Mouse (Mus musculus): ENCODE measurements at regions not wholly inside any gene's neighbourhood (a gene's known extent, or its start where the extent isn't known, plus 50 kb on each side); places are given as distances from the start of the nearest gene placed in this dataset.

GRCm38 (mm10) chr2:9367801-9368584 lies 513.1 kb upstream of the 4930412O13Rik start:
- no peak overlapping the region for H3K4me3 ChIP-seq (replicated peaks)
- TF ChIP-seq FLI1 (IDR thresholded peaks at IDR 0.05; ENCODE audit: low read length) (no peak), GATA1 (IDR thresholded peaks at IDR 0.05; ENCODE audit: borderline replicate concordance, low read length) (no peak)
- no peaks in the 10 kb centered on the region for H3K27me3 ChIP-seq (replicated peaks)
- no peaks in the 10 kb centered on the region for H3K4me1 ChIP-seq
- H3K36me3 ChIP-seq (replicated peaks; ENCODE audit: low read length) = no peaks in the 10 kb centered on the region
- no peaks in the 10 kb centered on the region for H3K9me3 ChIP-seq

DNA sequence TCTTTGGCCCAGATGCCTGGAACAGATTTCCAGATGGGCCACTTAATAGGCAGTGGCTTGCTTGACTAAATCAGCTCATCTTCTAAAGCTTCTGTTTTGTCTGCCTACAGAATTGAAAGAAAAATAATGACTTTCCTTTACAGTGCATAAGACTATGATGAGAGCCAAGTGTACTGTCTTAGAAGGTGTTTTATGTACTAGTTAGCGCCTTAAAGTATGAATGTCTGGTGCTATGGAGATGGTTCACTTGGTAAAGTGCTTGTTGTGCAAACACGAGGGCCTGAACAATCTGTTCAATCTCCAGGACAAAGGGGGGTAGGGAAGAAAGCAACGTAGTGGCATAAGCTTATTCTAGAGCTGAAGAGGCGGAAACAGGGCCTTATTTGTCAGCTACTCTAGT lies 511.5 kb upstream of the 4930412O13Rik start:
- no peaks in the 10 kb centered on the region for H3K9me3 ChIP-seq
- TF ChIP-seq FLI1 (IDR thresholded peaks at IDR 0.05; ENCODE audit: low read length) = no peak
- TF ChIP-seq GATA1 (IDR thresholded peaks at IDR 0.05; ENCODE audit: borderline replicate concordance, low read length) = no peak

DNA sequence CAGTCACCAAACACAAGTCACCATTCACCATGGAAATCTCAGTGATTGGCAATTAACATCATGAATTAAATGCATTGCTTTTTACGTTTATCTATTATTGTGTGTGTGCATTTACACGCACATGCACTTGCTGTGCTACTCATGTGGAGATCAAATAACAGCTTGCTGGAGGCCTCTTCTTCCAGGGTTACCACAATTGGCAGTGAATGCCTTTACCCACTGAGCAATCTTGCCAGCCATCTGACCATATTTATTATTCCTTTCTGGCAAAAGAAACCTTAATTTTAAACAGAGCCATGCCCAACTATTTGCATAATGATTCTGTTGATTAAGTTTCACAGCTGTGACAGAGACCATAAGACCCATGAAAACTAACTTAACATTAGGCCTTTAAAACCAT lies 494.5 kb upstream of the 4930412O13Rik start:
- Histone ChIP-seq H3K4me3 (replicated peaks) (no peak overlapping the region), H3K4me1 (no peaks in the 10 kb centered on the region), H3K36me3 (replicated peaks; ENCODE audit: low read length) (no peaks in the 10 kb centered on the region), H3K9me3 (no peaks in the 10 kb centered on the region), H3K27me3 (replicated peaks) (no peaks in the 10 kb centered on the region)
- TF ChIP-seq FLI1 (IDR thresholded peaks at IDR 0.05; ENCODE audit: low read length) = no peak
- TF ChIP-seq GATA1 (IDR thresholded peaks at IDR 0.05; ENCODE audit: borderline replicate concordance, low read length) = no peak

More for the DNA sequence above, 511.5 kb upstream of the 4930412O13Rik start:
- H3K27me3 ChIP-seq (replicated peaks) = no peaks in the 10 kb centered on the region
- no peak overlapping the region for H3K4me3 ChIP-seq (replicated peaks)
- no peaks in the 10 kb centered on the region for H3K36me3 ChIP-seq (replicated peaks; ENCODE audit: low read length)
- no peaks in the 10 kb centered on the region for H3K4me1 ChIP-seq

GRCm38 (mm10) chr2:9388058-9388457 lies 493.0 kb upstream of the 4930412O13Rik start:
- H3K4me1 ChIP-seq = no peaks in the 10 kb centered on the region
- H3K9me3 ChIP-seq = no peaks in the 10 kb centered on the region
- H3K27me3 ChIP-seq (replicated peaks) = no peaks in the 10 kb centered on the region
- no peak overlapping the region for H3K4me3 ChIP-seq (replicated peaks)
- H3K36me3 ChIP-seq (replicated peaks; ENCODE audit: low read length) = no peaks in the 10 kb centered on the region
- no peak for TF ChIP-seq GATA1 (IDR thresholded peaks at IDR 0.05; ENCODE audit: borderline replicate concordance, low read length)
- TF ChIP-seq FLI1 (IDR thresholded peaks at IDR 0.05; ENCODE audit: low read length) = no peak

- no peak for TF ChIP-seq FLI1 (IDR thresholded peaks at IDR 0.05; ENCODE audit: low read length)
- no peak for TF ChIP-seq GATA1 (IDR thresholded peaks at IDR 0.05; ENCODE audit: borderline replicate concordance, low read length)
- H3K9me3 ChIP-seq = no peaks in the 10 kb centered on the region
- H3K27me3 ChIP-seq (replicated peaks) = no peaks in the 10 kb centered on the region
- H3K4me1 ChIP-seq = no peaks in the 10 kb centered on the region
- no peaks in the 10 kb centered on the region for H3K36me3 ChIP-seq (replicated peaks; ENCODE audit: low read length)
- H3K4me3 ChIP-seq (replicated peaks) = no peak overlapping the region
Measured at GRCm38 (mm10) chr2:9395379-9395999, 485.6 kb upstream of the 4930412O13Rik start.

- Histone ChIP-seq H3K4me3 (replicated peaks) (no peak overlapping the region), H3K4me1 (no peaks in the 10 kb centered on the region), H3K27me3 (replicated peaks) (no peaks in the 10 kb centered on the region), H3K9me3 (no peaks in the 10 kb centered on the region), H3K36me3 (replicated peaks; ENCODE audit: low read length) (no peaks in the 10 kb centered on the region)
- TF ChIP-seq GATA1 (IDR thresholded peaks at IDR 0.05; ENCODE audit: borderline replicate concordance, low read length) (no peak), FLI1 (IDR thresholded peaks at IDR 0.05; ENCODE audit: low read length) (no peak)
Measured at GRCm38 (mm10) chr2:9401461-9401860, 479.6 kb upstream of the 4930412O13Rik start.

DNA sequence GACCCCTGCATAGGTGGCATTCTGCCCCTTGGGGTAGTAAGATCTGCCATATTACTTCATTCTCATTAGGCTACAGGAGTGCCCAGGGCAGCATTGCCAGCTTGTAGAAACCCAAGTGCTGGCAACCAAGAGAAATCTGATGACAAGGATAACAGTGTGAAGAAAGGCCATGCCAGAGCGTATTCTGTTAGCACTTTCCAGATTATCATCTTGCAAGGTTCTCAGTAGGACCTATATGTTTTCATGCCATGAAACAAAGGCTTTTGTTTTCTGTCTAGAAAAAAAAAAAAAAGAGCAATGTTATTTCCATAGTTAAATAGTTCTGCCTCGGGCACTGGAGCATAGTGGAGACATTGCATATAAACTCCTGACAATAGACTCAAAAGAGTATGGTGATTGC lies 478.8 kb upstream of the 4930412O13Rik start:
- no peak overlapping the region for H3K4me3 ChIP-seq (replicated peaks)
- TF ChIP-seq GATA1 (IDR thresholded peaks at IDR 0.05; ENCODE audit: borderline replicate concordance, low read length) = no peak
- TF ChIP-seq FLI1 (IDR thresholded peaks at IDR 0.05; ENCODE audit: low read length) = no peak
- H3K36me3 ChIP-seq (replicated peaks; ENCODE audit: low read length) = no peaks in the 10 kb centered on the region
- no peaks in the 10 kb centered on the region for H3K9me3 ChIP-seq
- no peaks in the 10 kb centered on the region for H3K4me1 ChIP-seq
- H3K27me3 ChIP-seq (replicated peaks) = no peaks in the 10 kb centered on the region

DNA sequence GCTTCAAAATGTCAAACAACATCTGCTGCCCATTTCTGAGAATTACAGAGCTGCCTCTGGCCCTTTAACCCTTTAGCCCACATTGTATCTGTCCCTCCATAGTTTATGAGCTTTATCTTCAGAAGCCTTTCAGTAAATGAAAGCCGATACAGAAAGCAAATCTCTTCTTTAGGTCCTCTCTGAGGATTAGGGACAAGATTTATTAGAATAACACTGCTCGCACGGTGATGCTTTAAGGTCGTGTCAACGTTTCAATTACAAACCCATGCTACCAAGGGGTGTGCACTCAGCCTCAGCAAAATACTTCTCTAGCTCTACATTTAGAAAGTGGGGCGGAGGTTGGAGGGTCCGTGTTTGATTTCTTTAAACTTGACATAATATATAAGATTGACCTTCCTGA lies 472.0 kb upstream of the 4930412O13Rik start:
- Histone ChIP-seq H3K4me1 (no peaks in the 10 kb centered on the region), H3K9me3 (peaks cover 3% of the 10 kb centered on the region), H3K4me3 (replicated peaks) (no peak overlapping the region), H3K36me3 (replicated peaks; ENCODE audit: low read length) (no peaks in the 10 kb centered on the region), H3K27me3 (replicated peaks) (no peaks in the 10 kb centered on the region)
- no peak for TF ChIP-seq GATA1 (IDR thresholded peaks at IDR 0.05; ENCODE audit: borderline replicate concordance, low read length)
- no peak for TF ChIP-seq FLI1 (IDR thresholded peaks at IDR 0.05; ENCODE audit: low read length)

GRCm38 (mm10) chr2:9422686-9423085 lies 458.4 kb upstream of the 4930412O13Rik start:
- H3K27me3 ChIP-seq (replicated peaks) = no peaks in the 10 kb centered on the region
- TF ChIP-seq FLI1 (IDR thresholded peaks at IDR 0.05; ENCODE audit: low read length) (no peak), GATA1 (IDR thresholded peaks at IDR 0.05; ENCODE audit: borderline replicate concordance, low read length) (no peak)
- no peaks in the 10 kb centered on the region for H3K36me3 ChIP-seq (replicated peaks; ENCODE audit: low read length)
- H3K9me3 ChIP-seq = no peaks in the 10 kb centered on the region
- no peak overlapping the region for H3K4me3 ChIP-seq (replicated peaks)
- no peaks in the 10 kb centered on the region for H3K4me1 ChIP-seq

- Histone ChIP-seq H3K9me3 (no peaks in the 10 kb centered on the region), H3K27me3 (replicated peaks) (no peaks in the 10 kb centered on the region), H3K36me3 (replicated peaks; ENCODE audit: low read length) (no peaks in the 10 kb centered on the region), H3K4me3 (replicated peaks) (no peak overlapping the region), H3K4me1 (no peaks in the 10 kb centered on the region)
- TF ChIP-seq FLI1 (IDR thresholded peaks at IDR 0.05; ENCODE audit: low read length) = no peak
Measured at GRCm38 (mm10) chr2:9423534-9423933, 457.5 kb upstream of the 4930412O13Rik start.
